Mouse (Mus musculus) forebrain, embryonic 15.5 days (tissue): ENCODE measurements around the gene Syk. TPM values are rescaled to one million over a fixed set of nuclear protein-coding genes. Genes with fewer than 3 reads are reported as not detected.

ENCODE experiments used
- ATAC-seq: fragments of 200-750 bp; cut with Nextera tagmentation; replicated peaks from 2 replicates; pipeline ENCODE4 v1.8.0; 2017; ENCODE audit warnings: mild to moderate bottlenecking, moderate TSS enrichment, moderate library complexity
- H3K27ac ChIP-seq: fragments of 300-500 bp; sonication (generic); replicated peaks from 2 replicates; pipeline ENCODE4 v1.5.1; 2015; ENCODE audit warnings: mild to moderate bottlenecking, inconsistent platforms
- H3K27me3 ChIP-seq: fragments of 300-500 bp; sonication (generic); 2 replicates; pipeline ENCODE4 v1.6.1; 2015; ENCODE audit warnings: inconsistent platforms
- H3K36me3 ChIP-seq: fragments of 300-500 bp; sonication (generic); 2 replicates; pipeline ENCODE4 v1.6.1; 2015; ENCODE audit warnings: mild to moderate bottlenecking, inconsistent platforms
- H3K4me1 ChIP-seq: fragments of 300-500 bp; sonication (generic); 2 replicates; pipeline ENCODE4 v1.6.1; 2015; ENCODE audit warnings: inconsistent platforms
- H3K4me2 ChIP-seq: fragments of 300-500 bp; sonication (generic); replicated peaks from 2 replicates; pipeline ENCODE4 v1.6.1; 2015; ENCODE audit warnings: mild to moderate bottlenecking, inconsistent platforms
- H3K4me3 ChIP-seq: fragments of 300-500 bp; sonication (generic); 2 replicates; pipeline ENCODE4 v1.5.1; 2015; ENCODE audit warnings: mild to moderate bottlenecking, inconsistent platforms
- H3K9ac ChIP-seq: fragments of 300-500 bp; sonication (generic); replicated peaks from 2 replicates; pipeline ENCODE4 v1.6.1; 2015; ENCODE audit warnings: mild to moderate bottlenecking, inconsistent platforms
- H3K9me3 ChIP-seq: fragments of 300-500 bp; sonication (generic); 2 replicates; pipeline ENCODE4 v1.6.1; 2016; ENCODE audit warnings: inconsistent platforms
- WGBS: fragments of 180-500 bp; shearing (Covaris S2); methylation state at CpG from one replicate; pipeline ENCODE4 v1.1.7; 2015; ENCODE audit warnings: mixed read lengths; 5-methylcytosine and 5-hydroxymethylcytosine counted together
- polyA plus RNA-seq: library from polyadenylated mRNA; unstranded; fragments of >200 nt; fragmentation: Nextera tagmentation; extraction: Ambion mirVana; gene quantifications from 2 replicates; pipeline ENCODE4 v1.2.1, GENCODE M21; 2015

The Syk gene
- polyA plus RNA-seq, 1 experiment from 2014 or later = 1.2 TPM

DNA sequence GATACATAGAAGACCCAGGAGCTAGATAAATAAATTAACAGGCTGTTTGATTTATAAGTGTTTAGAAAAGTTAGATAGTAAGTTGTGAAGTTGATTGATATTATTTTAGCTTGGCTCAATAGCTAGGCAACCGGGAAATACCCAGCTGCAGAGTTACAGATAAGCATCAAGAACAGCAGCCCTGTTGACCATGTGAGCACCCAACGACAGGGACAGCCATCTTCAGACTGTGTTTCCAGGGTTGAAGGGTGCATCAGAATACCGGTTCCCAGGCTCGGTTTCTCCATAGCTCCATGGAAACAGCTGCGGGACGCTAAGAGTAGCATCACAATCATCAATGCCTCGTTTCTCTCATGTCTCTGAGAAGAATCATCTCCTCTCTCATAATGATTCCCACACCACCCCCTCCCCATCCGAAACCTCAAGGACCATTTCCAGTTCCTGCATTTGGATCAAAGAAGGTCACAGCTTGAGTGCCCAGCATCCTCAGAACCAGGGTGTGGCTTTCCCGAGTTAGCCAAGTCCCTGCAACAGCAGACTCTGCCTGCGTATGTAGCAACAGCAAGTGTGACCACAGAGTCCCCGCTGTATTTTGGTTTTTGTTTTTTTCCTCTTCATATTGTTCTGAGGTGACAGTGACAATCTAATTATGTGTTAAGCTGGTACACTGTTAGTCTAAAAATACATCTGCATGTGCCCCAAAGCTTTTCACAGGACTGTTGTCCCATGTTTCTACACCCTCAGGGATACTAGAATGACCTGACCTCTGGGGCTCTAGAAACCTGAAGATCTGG, 11.2 kb upstream of the Syk start:
- peaks cover 10% of the 10 kb centered on the region; the same call in 1 of the 2 replicates for H3K4me1 ChIP-seq
- 88% methylated on average over 11 of the region's 11 CpGs for WGBS
- no peak overlapping the region for H3K4me2 ChIP-seq
- H3K4me3 ChIP-seq = no peak overlapping the region
- no peak for ATAC-seq
- H3K27ac ChIP-seq = no peak overlapping the region
- no peak overlapping the region for H3K9ac ChIP-seq
- no peaks in the 10 kb centered on the region for H3K36me3 ChIP-seq
- no peaks in the 10 kb centered on the region for H3K9me3 ChIP-seq
- H3K27me3 ChIP-seq = no peaks in the 10 kb centered on the region

DNA sequence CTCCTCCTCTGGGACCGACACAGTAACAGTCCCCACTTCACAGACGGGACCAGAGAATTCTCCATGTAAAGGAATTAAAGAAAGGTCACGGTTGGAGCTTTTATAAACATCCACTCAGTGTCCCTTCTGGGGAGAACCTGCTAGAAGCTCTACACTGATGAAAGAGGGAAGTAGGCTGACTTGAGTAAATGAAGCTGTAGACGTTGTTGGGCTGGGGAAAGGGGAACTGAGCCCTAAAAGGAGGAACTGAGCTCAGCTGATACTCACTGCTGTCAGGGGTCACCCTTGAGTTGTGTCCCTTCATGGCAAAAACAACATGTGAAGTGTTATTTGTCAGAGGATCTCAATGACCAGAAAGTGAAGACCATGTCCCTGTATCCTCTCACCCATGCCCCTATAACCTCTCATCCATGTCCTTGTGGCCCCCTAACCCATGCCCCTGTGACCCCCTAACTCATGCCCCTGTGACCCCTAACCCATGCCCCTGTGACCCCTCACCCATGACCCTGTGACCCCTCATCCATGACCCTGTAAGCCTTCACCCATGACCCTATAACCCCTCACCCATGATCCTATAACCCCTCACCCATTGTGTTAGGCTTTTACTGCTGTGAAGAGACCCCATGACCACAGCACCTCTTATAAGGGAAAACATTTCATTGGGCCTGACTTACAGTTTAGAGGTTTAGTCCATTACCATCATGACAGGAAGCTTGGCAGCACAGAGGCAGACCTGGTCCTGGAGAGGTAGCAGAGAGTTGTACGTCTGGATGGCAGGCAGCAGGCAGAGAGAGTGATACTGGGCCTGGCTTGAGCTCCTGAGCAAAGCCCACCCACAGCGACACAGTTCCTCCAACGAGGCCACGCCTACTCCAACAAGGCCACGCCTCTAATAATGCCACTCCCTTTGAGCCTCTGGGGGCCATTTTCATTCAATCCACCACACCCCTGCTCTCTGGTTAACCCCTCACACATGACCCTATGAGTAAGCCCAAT, 10.2 kb upstream of the Syk start:
- H3K36me3 ChIP-seq = no peaks in the 10 kb centered on the region
- no peak overlapping the region for H3K9ac ChIP-seq
- H3K4me3 ChIP-seq = no peak overlapping the region
- no peaks in the 10 kb centered on the region for H3K27me3 ChIP-seq
- ATAC-seq = no peak
- H3K4me2 ChIP-seq = no peak overlapping the region
- H3K9me3 ChIP-seq = no peaks in the 10 kb centered on the region
- H3K4me1 ChIP-seq = peaks cover 10% of the 10 kb centered on the region; the same call in 1 of the 2 replicates
- no peak overlapping the region for H3K27ac ChIP-seq
- WGBS = 82% methylated on average over 9 of the region's 9 CpGs

DNA sequence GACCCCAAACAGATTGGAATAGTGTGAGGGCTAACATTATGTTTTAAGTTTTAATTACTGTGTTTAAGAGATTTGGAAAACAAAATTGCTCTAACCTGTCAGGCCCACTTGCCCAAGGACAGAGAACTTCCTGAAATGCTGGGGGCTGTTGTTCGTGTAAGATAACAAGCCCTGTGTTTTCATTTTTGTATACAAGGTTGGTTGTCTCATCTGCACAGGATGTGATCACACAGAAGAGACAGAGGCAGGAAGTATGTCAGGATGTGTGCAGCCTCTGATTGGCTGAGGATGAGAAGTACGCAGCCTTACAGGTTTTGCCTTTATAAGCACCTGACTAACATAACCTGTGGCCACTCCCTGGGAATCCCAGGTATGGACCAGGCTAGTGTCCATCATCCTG, 8.7 kb upstream of the Syk start:
- ATAC-seq = no peak
- WGBS = 86% methylated on average over 2 of the region's 2 CpGs
- Histone ChIP-seq H3K27me3 (no peaks in the 10 kb centered on the region), H3K36me3 (no peaks in the 10 kb centered on the region), H3K4me1 (peaks cover 4% of the 10 kb centered on the region; the same call in 1 of the 2 replicates), H3K4me3 (no peak overlapping the region), H3K9ac (no peak overlapping the region), H3K4me2 (no peak overlapping the region), H3K27ac (no peak overlapping the region), H3K9me3 (no peaks in the 10 kb centered on the region)

DNA sequence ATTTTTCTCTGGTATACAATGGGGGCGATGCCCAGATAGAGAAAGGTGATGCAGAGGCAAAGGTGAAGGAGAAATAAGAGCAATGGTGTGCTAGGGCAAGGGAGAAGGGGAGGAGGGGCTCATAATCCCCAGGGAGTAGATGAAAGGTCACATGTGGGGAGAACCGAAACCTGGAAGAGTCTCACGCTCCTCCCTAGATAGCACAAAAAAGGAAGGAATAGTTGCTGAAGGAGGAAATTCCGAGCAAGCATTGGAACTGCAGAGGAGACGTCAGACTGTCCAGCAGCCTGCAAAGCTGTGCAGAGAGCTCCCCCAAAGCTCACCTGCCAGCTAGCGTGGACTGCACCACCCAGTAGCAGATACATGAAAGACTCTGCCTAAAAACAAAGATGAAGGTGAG, 7.5 kb upstream of the Syk start:
- 86% methylated on average over 6 of the region's 6 CpGs for WGBS
- Histone ChIP-seq H3K9me3 (no peaks in the 10 kb centered on the region), H3K4me2 (no peak overlapping the region), H3K4me1 (no peaks in the 10 kb centered on the region), H3K36me3 (no peaks in the 10 kb centered on the region), H3K9ac (no peak overlapping the region), H3K4me3 (no peak overlapping the region), H3K27me3 (no peaks in the 10 kb centered on the region), H3K27ac (no peak overlapping the region)
- no peak for ATAC-seq

DNA sequence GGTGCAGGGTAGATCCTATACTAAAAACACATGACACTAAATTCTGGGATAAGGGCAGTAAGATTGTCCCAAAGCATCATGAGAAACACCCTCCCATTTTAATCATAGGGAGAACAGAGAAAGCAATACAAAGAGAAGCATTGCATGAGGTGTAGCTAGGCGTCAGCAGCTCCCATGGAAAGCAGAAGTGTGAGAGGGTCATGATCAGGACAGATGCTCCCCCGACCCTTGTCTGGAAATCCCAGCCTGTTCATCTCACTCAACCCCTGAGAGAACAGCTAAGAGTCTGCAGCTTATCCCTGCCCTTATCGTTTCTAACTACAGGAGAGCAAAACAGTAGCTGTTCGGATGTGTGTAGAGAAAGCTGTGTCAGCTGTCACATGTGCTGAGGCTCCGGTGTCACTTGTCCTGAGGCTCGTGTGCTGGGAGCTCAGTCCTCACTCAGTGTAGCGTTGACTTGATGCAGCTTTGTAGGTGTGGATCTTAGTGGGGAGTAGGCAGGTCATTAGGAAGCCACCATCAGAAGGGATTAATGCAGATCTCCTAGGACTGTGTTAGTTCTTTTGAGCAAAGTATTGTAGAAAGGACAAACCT, 6.9 kb upstream of the Syk start:
- no peak overlapping the region for H3K4me3 ChIP-seq
- no peak overlapping the region for H3K4me2 ChIP-seq
- H3K36me3 ChIP-seq = no peaks in the 10 kb centered on the region
- ATAC-seq = no peak
- no peak overlapping the region for H3K9ac ChIP-seq
- no peak overlapping the region for H3K27ac ChIP-seq
- no peaks in the 10 kb centered on the region for H3K9me3 ChIP-seq
- 69% methylated on average over 7 of the region's 7 CpGs for WGBS
- H3K4me1 ChIP-seq = no peaks in the 10 kb centered on the region
- H3K27me3 ChIP-seq = peaks cover 4% of the 10 kb centered on the region; the same call in 1 of the 2 replicates

DNA sequence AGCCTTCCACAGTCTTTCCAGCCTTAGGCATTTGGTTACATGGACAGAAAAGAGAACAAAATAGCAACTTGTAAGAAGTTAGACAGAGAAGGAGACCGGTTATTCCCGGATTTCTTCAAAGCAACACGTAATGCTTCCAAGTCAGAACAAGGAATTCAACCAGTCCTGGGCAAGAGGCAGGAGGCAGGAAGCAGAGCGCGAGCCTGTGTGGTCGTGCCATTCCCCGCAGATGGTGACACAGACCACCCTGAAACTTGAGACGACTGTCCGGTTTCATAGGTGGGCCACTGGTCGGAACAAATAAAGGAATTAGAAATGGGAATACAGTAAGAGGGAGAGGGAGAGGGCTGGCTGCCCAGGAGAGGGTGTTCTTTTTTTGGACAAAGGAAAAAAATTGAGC, 6.1 kb upstream of the Syk start:
- Histone ChIP-seq H3K27ac (no peak overlapping the region), H3K4me2 (no peak overlapping the region), H3K4me1 (no peaks in the 10 kb centered on the region), H3K9ac (no peak overlapping the region), H3K27me3 (peaks cover 8% of the 10 kb centered on the region), H3K4me3 (no peak overlapping the region), H3K9me3 (no peaks in the 10 kb centered on the region), H3K36me3 (no peaks in the 10 kb centered on the region)
- ATAC-seq = no peak
- 47% methylated on average over 10 of the region's 10 CpGs for WGBS

DNA sequence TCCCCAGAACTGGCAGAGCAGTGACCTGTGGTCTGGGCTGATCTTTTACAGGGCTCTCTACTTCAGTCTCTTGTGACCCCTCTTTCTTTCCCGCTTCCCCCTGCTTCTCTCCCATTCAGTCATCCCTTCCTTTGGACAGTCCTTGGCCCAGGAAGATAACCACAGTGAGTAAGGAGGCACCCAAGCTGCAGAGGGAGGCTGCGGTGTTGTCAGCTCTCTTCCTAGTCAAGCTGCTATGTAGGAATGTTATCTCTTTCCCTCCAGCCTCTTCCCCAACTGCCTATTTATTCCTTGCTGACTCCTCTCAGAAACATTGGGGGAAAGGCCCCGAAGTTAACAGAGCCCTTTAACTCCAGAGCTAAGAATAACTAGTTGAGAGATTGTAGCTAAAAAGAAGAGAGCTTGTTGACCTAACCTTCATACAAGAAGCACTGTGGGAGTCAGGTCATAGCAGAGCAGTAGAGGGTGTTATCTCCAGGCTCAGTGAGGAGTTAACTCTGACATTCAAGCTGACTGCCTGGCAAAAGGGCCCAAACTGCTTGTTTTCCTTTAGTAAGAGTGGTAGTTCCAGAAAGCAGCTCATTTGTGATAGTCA, 5.5 kb upstream of the Syk start:
- peaks cover 12% of the 10 kb centered on the region for H3K27me3 ChIP-seq
- no peak overlapping the region for H3K4me2 ChIP-seq
- no peak overlapping the region for H3K27ac ChIP-seq
- no peaks in the 10 kb centered on the region for H3K4me1 ChIP-seq
- H3K9ac ChIP-seq = no peak overlapping the region
- WGBS = 81% methylated on average over 3 of the region's 3 CpGs
- no peaks in the 10 kb centered on the region for H3K9me3 ChIP-seq
- H3K36me3 ChIP-seq = no peaks in the 10 kb centered on the region
- no peak overlapping the region for H3K4me3 ChIP-seq
- no peak for ATAC-seq

DNA sequence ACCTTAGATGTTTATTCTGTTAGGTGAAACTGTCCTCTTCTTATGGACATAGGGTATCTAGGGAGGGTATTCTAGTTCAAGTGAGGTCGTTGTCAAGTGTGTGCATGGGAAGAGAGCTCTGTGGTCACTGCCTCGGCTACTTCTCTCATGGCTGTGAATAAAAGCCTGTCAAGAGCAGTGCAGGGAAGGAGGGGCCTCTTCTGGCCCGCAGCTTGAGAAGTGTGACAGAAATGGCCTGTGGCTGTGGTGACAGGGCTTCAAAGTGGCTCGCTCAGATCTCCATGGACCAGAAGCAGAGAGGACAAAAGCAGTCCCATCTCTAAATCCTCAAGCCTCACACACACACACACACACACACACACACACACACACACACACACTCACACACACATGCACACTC, 5.0 kb upstream of the Syk start:
- Histone ChIP-seq H3K4me1 (peaks cover 3% of the 10 kb centered on the region; the same call in 1 of the 2 replicates), H3K9ac (no peak overlapping the region), H3K4me3 (no peak overlapping the region), H3K4me2 (no peak overlapping the region), H3K27ac (no peak overlapping the region), H3K36me3 (no peaks in the 10 kb centered on the region), H3K27me3 (peaks cover 17% of the 10 kb centered on the region), H3K9me3 (no peaks in the 10 kb centered on the region)
- 30% methylated on average over 4 of the region's 4 CpGs for WGBS
- ATAC-seq = no peak

DNA sequence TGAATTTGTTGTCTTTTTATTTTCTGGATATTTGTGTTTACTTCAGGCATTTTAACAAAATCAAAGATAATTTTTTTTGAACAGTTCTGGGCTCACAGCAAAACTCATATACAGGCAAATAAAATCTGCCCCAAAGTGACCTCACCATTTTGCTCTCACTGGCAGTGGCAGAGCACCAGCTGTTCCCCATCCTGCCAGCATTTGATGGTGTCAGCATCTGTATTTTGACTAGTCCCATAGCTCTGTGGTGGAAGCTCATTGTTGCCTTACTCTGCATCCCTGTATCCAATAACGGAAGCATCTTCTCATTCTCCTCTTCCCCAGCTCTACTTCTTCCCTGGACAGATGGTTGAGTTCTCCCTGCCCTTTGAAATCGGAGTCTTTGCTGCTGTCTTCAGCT, 4.2 kb upstream of the Syk start:
- H3K27me3 ChIP-seq = peaks cover 23% of the 10 kb centered on the region
- H3K27ac ChIP-seq = no peak overlapping the region
- no peak overlapping the region for H3K4me3 ChIP-seq
- no peaks in the 10 kb centered on the region for H3K36me3 ChIP-seq
- H3K9ac ChIP-seq = no peak overlapping the region
- no peak for ATAC-seq
- WGBS = 73% methylated on average over 2 of the region's 2 CpGs
- no peaks in the 10 kb centered on the region for H3K9me3 ChIP-seq
- H3K4me1 ChIP-seq = peaks cover 9% of the 10 kb centered on the region
- H3K4me2 ChIP-seq = no peak overlapping the region

DNA sequence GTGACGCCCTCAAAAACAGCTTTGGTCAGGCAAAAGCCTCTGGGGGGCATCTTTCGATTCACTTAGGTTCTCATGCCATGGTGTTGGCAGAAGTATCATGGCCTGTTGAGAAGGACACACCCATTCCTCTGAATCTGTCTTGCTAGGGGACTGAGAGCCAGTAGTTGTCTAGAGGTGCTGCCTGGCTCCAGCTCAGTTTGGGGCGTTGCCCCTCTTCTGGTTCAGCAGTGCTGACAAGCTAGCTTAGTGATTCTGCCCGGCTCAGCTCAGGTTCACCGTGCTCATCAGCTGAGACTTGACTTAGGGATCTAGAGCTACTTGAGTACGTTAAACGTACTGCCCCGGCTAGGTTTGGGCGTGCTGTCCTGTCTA, 481 bp upstream of the Syk start:
- peaks cover 9% of the 10 kb centered on the region for H3K4me1 ChIP-seq
- 20% methylated on average over 9 of the region's 9 CpGs for WGBS
- H3K27ac ChIP-seq = no peak overlapping the region
- H3K36me3 ChIP-seq = no peaks in the 10 kb centered on the region
- H3K4me2 ChIP-seq = peak overlapping the region; percentile 69
- H3K9ac ChIP-seq = no peak overlapping the region
- no peak for ATAC-seq
- peak overlapping the region; percentile 56 for H3K4me3 ChIP-seq
- H3K27me3 ChIP-seq = peaks cover 34% of the 10 kb centered on the region
- no peaks in the 10 kb centered on the region for H3K9me3 ChIP-seq

DNA sequence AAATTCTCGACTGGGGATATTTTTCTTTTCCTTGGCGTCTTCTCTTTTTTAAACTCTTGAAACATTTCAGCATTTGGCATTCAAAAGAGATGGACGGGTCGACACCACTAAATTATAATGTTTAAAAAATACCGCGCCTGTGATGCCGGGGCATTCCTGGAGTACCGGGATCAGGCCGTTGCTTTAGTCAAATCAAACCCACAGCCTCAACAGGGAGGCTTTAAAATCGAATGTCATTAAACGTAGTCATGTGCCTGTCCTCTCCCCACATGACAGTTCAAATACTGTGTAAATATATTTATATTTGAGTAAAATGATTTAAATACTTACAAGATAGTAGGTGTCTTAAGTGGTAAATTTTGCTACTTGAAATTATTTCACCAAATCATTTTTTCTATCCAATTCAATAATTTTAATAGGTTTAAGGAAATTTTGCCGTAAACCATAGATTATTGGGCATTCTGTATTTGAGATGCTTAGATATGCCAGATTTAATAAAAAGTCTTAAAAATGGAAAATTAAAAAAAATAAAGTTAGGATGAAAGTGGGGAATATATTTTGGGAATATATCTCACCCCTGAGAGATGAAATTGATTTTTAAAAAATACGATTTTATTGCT, 1.1 kb downstream of the Syk start:
- Histone ChIP-seq H3K27me3 (peaks cover 34% of the 10 kb centered on the region), H3K4me3 (0 out of 2 replicates have a peak overlapping the region, but pooled peaks have one; percentile 56), H3K27ac (no peak overlapping the region), H3K4me1 (peaks cover 9% of the 10 kb centered on the region), H3K36me3 (no peaks in the 10 kb centered on the region), H3K9ac (no peak overlapping the region), H3K9me3 (no peaks in the 10 kb centered on the region), H3K4me2 (peak overlapping the region; percentile 69)
- WGBS = 24% methylated on average over 13 of the region's 13 CpGs
- no peak for ATAC-seq
